Mouse (Mus musculus) lung, postnatal 0 days (tissue): ENCODE results near the gene Il21. TPM values are rescaled to one million over a fixed set of nuclear protein-coding genes. Genes with fewer than 3 reads are reported as not detected.
A peak's percentile ranks its signal among the peaks of the same experiment; 100 is the strongest.

Experiments
- ATAC-seq: fragments of 200-750 bp; cut with Nextera tagmentation; 2 replicates; pipeline ENCODE4 v1.8.0; 2017; ENCODE audit warnings: moderate library complexity
- DNase-seq: peaks from one replicate; pipeline ENCODE4 v3.0.0-alpha.2; 2016; ENCODE audit warnings: low spot score
- H3K27ac ChIP-seq: fragments of 300-500 bp; sonication (generic); 2 replicates; pipeline ENCODE4 v1.5.1; 2014; ENCODE audit warnings: antibody characterized with exemption, mild to moderate bottlenecking, low read length, mixed read lengths
- H3K27me3 ChIP-seq: fragments of 300-500 bp; sonication (generic); replicated peaks from 2 replicates; pipeline ENCODE4 v1.6.1; 2014; ENCODE audit warnings: low read length, mixed read lengths; ENCODE audit not compliant: insufficient read depth
- H3K36me3 ChIP-seq: fragments of 300-500 bp; sonication (generic); 2 replicates; pipeline ENCODE4 v1.6.1; 2014; ENCODE audit warnings: low read length, mixed read lengths; ENCODE audit not compliant: insufficient read depth
- H3K4me1 ChIP-seq: fragments of 300-500 bp; sonication (generic); 2 replicates; pipeline ENCODE4 v1.6.1; 2014; ENCODE audit warnings: antibody characterized with exemption, low read depth, low read length, mixed read lengths; ENCODE audit not compliant: insufficient read depth
- H3K4me2 ChIP-seq: fragments of 300-500 bp; sonication (generic); replicated peaks from 2 replicates; pipeline ENCODE4 v1.6.1; 2014; ENCODE audit warnings: low read depth, mild to moderate bottlenecking, low read length, moderate library complexity, mixed read lengths
- H3K4me3 ChIP-seq: fragments of 300-500 bp; sonication (generic); 2 replicates; pipeline ENCODE4 v1.5.1; 2014; ENCODE audit warnings: low read depth, low read length
- H3K9ac ChIP-seq: fragments of 300-500 bp; sonication (generic); replicated peaks from 2 replicates; pipeline ENCODE4 v1.6.1; 2014; ENCODE audit warnings: low read depth, mild to moderate bottlenecking
- H3K9me3 ChIP-seq: fragments of 300-500 bp; sonication (generic); 2 replicates; pipeline ENCODE4 v1.6.1; 2016; ENCODE audit warnings: low read length, mixed read lengths
- CTCF ChIP-seq: IDR thresholded peaks from 2 replicates; pipeline ENCODE4 v1.5.1; 2016; ENCODE audit warnings: antibody characterized with exemption, mild to moderate bottlenecking
- EP300 ChIP-seq: IDR thresholded peaks from 2 replicates; pipeline ENCODE4 v1.6.1; 2016; ENCODE audit warnings: antibody characterized with exemption, mild to moderate bottlenecking, control low read depth
- WGBS: fragments of 180-500 bp; shearing (Covaris S2); extraction: QIAGEN DNeasy Blood & Tissue Kit; methylation state at CpG from one replicate; pipeline ENCODE4 v1.1.7; 2014; 5-methylcytosine and 5-hydroxymethylcytosine counted together
- microRNA-seq: library from miRNA; unstranded; fragments of <30 nt; microRNA quantifications from one replicate; pipeline ENCODE4, GENCODE M21; 2016
- polyA plus RNA-seq: library from polyadenylated mRNA; unstranded; fragments of >200 nt; fragmentation: Nextera tagmentation; extraction: Ambion mirVana; gene quantifications from 2 replicates; pipeline ENCODE4 v1.2.1, GENCODE M21; 2015

Gene Il21
- polyA plus RNA-seq, 1 experiment from 2014 or later, result not detected

GRCm38 (mm10) chr3:37181041-37181440, 51.4 kb downstream of the Il21 start:
- H3K4me2 ChIP-seq, result no peak overlapping the region
- ATAC-seq, result no peak
- H3K4me3 ChIP-seq, result no peak overlapping the region
- H3K9me3 ChIP-seq, result no peaks in the 10 kb centered on the region
- no peaks in the 10 kb centered on the region for H3K4me1 ChIP-seq
- WGBS, result 28% methylated on average over 2 of the region's 2 CpGs
- DNase-seq, result no peak
- no peak overlapping the region for H3K9ac ChIP-seq
- H3K27ac ChIP-seq, result no peak overlapping the region
- H3K36me3 ChIP-seq, result no peaks in the 10 kb centered on the region
- TF ChIP-seq EP300 (no peak), CTCF (no peak)
- no peaks in the 10 kb centered on the region for H3K27me3 ChIP-seq

GRCm38 (mm10) chr3:37180039-37180743, 52.2 kb downstream of the Il21 start:
- DNase-seq (peak; percentile 6), ATAC-seq (no peak)
- no peak overlapping the region for H3K4me3 ChIP-seq
- H3K27ac ChIP-seq, result no peak overlapping the region
- H3K9me3 ChIP-seq, result no peaks in the 10 kb centered on the region
- H3K36me3 ChIP-seq, result no peaks in the 10 kb centered on the region
- H3K27me3 ChIP-seq, result no peaks in the 10 kb centered on the region
- 77% methylated on average over 12 of the region's 12 CpGs for WGBS
- H3K4me1 ChIP-seq, result no peaks in the 10 kb centered on the region
- H3K4me2 ChIP-seq, result no peak overlapping the region
- no peak overlapping the region for H3K9ac ChIP-seq
- no peak for TF ChIP-seq EP300
- TF ChIP-seq CTCF, result peak; percentile 57

GRCm38 (mm10) chr3:37179472-37179871, 53.0 kb downstream of the Il21 start:
- 71% methylated on average over 9 of the region's 9 CpGs for WGBS
- peak; percentile 46 for DNase-seq
- Histone ChIP-seq H3K9me3 (no peaks in the 10 kb centered on the region), H3K27me3 (no peaks in the 10 kb centered on the region), H3K4me2 (no peak overlapping the region), H3K36me3 (no peaks in the 10 kb centered on the region), H3K4me3 (no peak overlapping the region), H3K27ac (no peak overlapping the region), H3K9ac (no peak overlapping the region), H3K4me1 (no peaks in the 10 kb centered on the region)
- peak; percentile 61; the same call in 1 of the 2 replicates for ATAC-seq
- TF ChIP-seq EP300 (peak; percentile 69), CTCF (no peak)

- H3K36me3 ChIP-seq, result no peaks in the 10 kb centered on the region
- H3K9me3 ChIP-seq, result no peaks in the 10 kb centered on the region
- no peak for TF ChIP-seq EP300
- TF ChIP-seq CTCF, result no peak
- peak; percentile 80 for ATAC-seq
- H3K4me2 ChIP-seq, result no peak overlapping the region
- DNase-seq, result peak; percentile 69
- no peak overlapping the region for H3K9ac ChIP-seq
- WGBS, result 34% methylated on average over 10 of the region's 10 CpGs
- no peak overlapping the region for H3K4me3 ChIP-seq
- H3K27me3 ChIP-seq, result no peaks in the 10 kb centered on the region
- H3K27ac ChIP-seq, result no peak overlapping the region
- H3K4me1 ChIP-seq, result no peaks in the 10 kb centered on the region
Observed at GRCm38 (mm10) chr3:37174711-37175572, 57.5 kb downstream of the Il21 start.

- 81% methylated on average over 8 of the region's 8 CpGs for WGBS
Observed at GRCm38 (mm10) chr3:37173285-37173684, 59.2 kb downstream of the Il21 start.

More at GRCm38 (mm10) chr3:37173285-37173684, 59.2 kb downstream of the Il21 start:
- Histone ChIP-seq H3K9ac (no peak overlapping the region), H3K36me3 (no peaks in the 10 kb centered on the region), H3K9me3 (no peaks in the 10 kb centered on the region), H3K4me2 (no peak overlapping the region), H3K27me3 (no peaks in the 10 kb centered on the region), H3K27ac (no peak overlapping the region), H3K4me1 (no peaks in the 10 kb centered on the region), H3K4me3 (no peak overlapping the region)
- ATAC-seq (no peak), DNase-seq (no peak)
- no peak for TF ChIP-seq CTCF

Small RNAs within 50 kb of the gene (microRNA-seq; reads per million reads assigned to microRNA genes)
- gene Gm24169, result not detected

Other genes with a start within 250 kb of the Il21 start
- not detected in 2 replicates for gene Adad1, start 169.1 kb downstream of the Il21 start, polyA plus RNA-seq
- 0.25 and 0.37 TPM in 2 replicates for gene Il2, start 106.7 kb downstream of the Il21 start, polyA plus RNA-seq
- 3.3 and 4.0 TPM in 2 replicates for gene Bbs12, start 79.9 kb upstream of the Il21 start, polyA plus RNA-seq
- 6.5 and 7.1 TPM in 2 replicates for gene Cetn4, start 80.1 kb upstream of the Il21 start, polyA plus RNA-seq
- 1.5 and 2.1 TPM in 2 replicates for gene Fgf2, start 115.7 kb upstream of the Il21 start, polyA plus RNA-seq
- gene Spata5, start 187.3 kb upstream of the Il21 start, polyA plus RNA-seq, result 13.1 and 17.2 TPM in 2 replicates
- 7.3 and 8.8 TPM in 2 replicates for gene Nudt6, start 187.6 kb upstream of the Il21 start, polyA plus RNA-seq